Mouse (Mus musculus) liver, adult 2 months (tissue): ENCODE measurements around the gene Aes.

Experiments
- CTCF ChIP-seq: fragments of 200-500 bp; IDR thresholded peaks from 2 replicates; pipeline ENCODE4 v1.5.1; 2011; ENCODE audit warnings: low read depth, low read length, control low read depth
- POLR2A ChIP-seq: fragments of 200-500 bp; IDR thresholded peaks from 2 replicates; pipeline ENCODE4 v1.6.1; 2011; ENCODE audit warnings: low read length, control low read depth; ENCODE audit not compliant: insufficient read depth; ENCODE audit errors: extremely low read depth

DNA sequence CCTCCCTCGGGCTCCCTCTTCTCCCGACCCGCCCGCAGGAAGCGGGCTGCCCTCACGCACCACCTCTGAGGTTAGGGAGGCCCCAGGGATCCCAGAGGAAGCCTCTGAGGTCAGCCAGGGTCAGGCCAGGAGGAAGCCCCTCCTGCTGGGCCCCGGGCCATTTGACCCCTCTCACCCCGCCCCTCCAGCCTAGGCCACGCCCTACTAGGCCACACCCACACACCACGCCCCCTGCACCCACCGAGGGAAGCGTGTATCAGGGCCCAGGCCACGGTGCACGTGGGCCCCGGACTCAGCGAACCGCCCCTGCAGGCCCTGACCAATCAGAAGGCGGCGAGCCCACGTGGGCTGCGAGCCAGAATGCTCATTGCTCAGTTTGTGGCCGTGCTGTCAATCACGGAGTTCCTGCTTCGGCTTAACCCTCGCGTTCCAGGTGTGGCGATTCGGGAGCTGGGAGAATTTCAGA lies 41.5 kb downstream of the Aes start, which contains the start of gene Tle6:
- TF ChIP-seq CTCF (no peak), POLR2A (no peak)
